Mouse (Mus musculus): ENCODE measurements around the gene Pgm1. TPM values are rescaled to one million over a fixed set of nuclear protein-coding genes. Genes with fewer than 3 reads are reported as not detected.

The Pgm1 gene
- polyA plus RNA-seq, 2 experiments = 26.1 to 53.2 TPM

GRCm38 (mm10) chr4:99969328-99969727 lies 40.1 kb downstream of the Pgm1 start:
- Histone ChIP-seq H3K4me2 (ENCODE audit: low read depth) (no peak overlapping the region), H3K27me3 (ENCODE audit: control insufficient read depth, insufficient read depth, low read length) (no peaks in the 10 kb centered on the region), H3K9ac (replicated peaks) (no peak overlapping the region), H3K9me3 (ENCODE audit: control insufficient read depth, low read length) (no peaks in the 10 kb centered on the region), H3K36me3 (replicated peaks; ENCODE audit: control insufficient read depth, insufficient read depth, low read depth) (no peaks in the 10 kb centered on the region; the same call in 1 of the 2 replicates), H3K4me3 (ENCODE audit: insufficient read depth in 1 of 2, low read depth in 2 of 2, low read length in 2 of 2) (no peak overlapping the region), H3K27ac (no peak overlapping the region), H3K4me1 (replicated peaks; ENCODE audit: control insufficient read depth in 2 of 2, insufficient read depth in 2 of 2, low read length in 1 of 2) (no peaks in the 10 kb centered on the region)
- 76% methylated on average over 5 of the region's 5 CpGs for WGBS (ENCODE audit: insufficient replicate concordance)
- DNase-seq (ENCODE audit: low read depth in 3 of 3, low spot score in 3 of 3) (no peak), ATAC-seq (ENCODE audit: insufficient read depth) (no peak)
- TF ChIP-seq CTCF (IDR thresholded peaks at IDR 0.05; ENCODE audit: low read depth) (no peak), EP300 (IDR thresholded peaks at IDR 0.05; ENCODE audit: low read depth) (no peak)

GRCm38 (mm10) chr4:99970097-99970496 lies 40.9 kb downstream of the Pgm1 start:
- H3K9ac ChIP-seq (replicated peaks) = no peak overlapping the region
- no peaks in the 10 kb centered on the region; the same call in 1 of the 2 replicates for H3K36me3 ChIP-seq (replicated peaks; ENCODE audit: control insufficient read depth, insufficient read depth, low read depth)
- no peak overlapping the region for H3K4me2 ChIP-seq (ENCODE audit: low read depth)
- no peaks in the 10 kb centered on the region for H3K4me1 ChIP-seq (replicated peaks; ENCODE audit: control insufficient read depth in 2 of 2, insufficient read depth in 2 of 2, low read length in 1 of 2)
- DNase-seq (ENCODE audit: low read depth in 3 of 3, low spot score in 3 of 3) (no peak), ATAC-seq (ENCODE audit: insufficient read depth) (no peak)
- WGBS (ENCODE audit: insufficient replicate concordance) = 65% methylated on average over 4 of the region's 4 CpGs
- H3K27ac ChIP-seq = no peak overlapping the region
- no peaks in the 10 kb centered on the region for H3K9me3 ChIP-seq (ENCODE audit: control insufficient read depth, low read length)
- no peaks in the 10 kb centered on the region for H3K27me3 ChIP-seq (ENCODE audit: control insufficient read depth, insufficient read depth, low read length)
- no peak overlapping the region for H3K4me3 ChIP-seq (ENCODE audit: insufficient read depth in 1 of 2, low read depth in 2 of 2, low read length in 2 of 2)
- TF ChIP-seq CTCF (IDR thresholded peaks at IDR 0.05; ENCODE audit: low read depth) = no peak
- no peak for TF ChIP-seq EP300 (IDR thresholded peaks at IDR 0.05; ENCODE audit: low read depth)

- 56% methylated on average over 6 of the region's 6 CpGs for WGBS (ENCODE audit: insufficient replicate concordance)
- ATAC-seq (ENCODE audit: insufficient read depth) = no peak
- no peak for DNase-seq (ENCODE audit: low read depth in 3 of 3, low spot score in 3 of 3)
- no peak for TF ChIP-seq EP300 (IDR thresholded peaks at IDR 0.05; ENCODE audit: low read depth)
- TF ChIP-seq CTCF (IDR thresholded peaks at IDR 0.05; ENCODE audit: low read depth) = no peak
- H3K4me1 ChIP-seq (replicated peaks; ENCODE audit: control insufficient read depth in 2 of 2, insufficient read depth in 2 of 2, low read length in 1 of 2) = no peaks in the 10 kb centered on the region
- no peak overlapping the region for H3K9ac ChIP-seq (replicated peaks)
- H3K4me2 ChIP-seq (ENCODE audit: low read depth) = no peak overlapping the region
- no peaks in the 10 kb centered on the region for H3K27me3 ChIP-seq (ENCODE audit: control insufficient read depth, insufficient read depth, low read length)
- H3K4me3 ChIP-seq (ENCODE audit: insufficient read depth in 1 of 2, low read depth in 2 of 2, low read length in 2 of 2) = no peak overlapping the region
- H3K36me3 ChIP-seq (replicated peaks; ENCODE audit: control insufficient read depth, insufficient read depth, low read depth) = no peaks in the 10 kb centered on the region
- no peak overlapping the region for H3K27ac ChIP-seq
- H3K9me3 ChIP-seq (ENCODE audit: control insufficient read depth, low read length) = no peaks in the 10 kb centered on the region
Observed at GRCm38 (mm10) chr4:99972886-99973285, 43.7 kb downstream of the Pgm1 start.

- no peak for ATAC-seq (ENCODE audit: insufficient read depth)
Observed at GRCm38 (mm10) chr4:99973931-99974330, 44.7 kb downstream of the Pgm1 start.

GRCm38 (mm10) chr4:99974375-99974774 lies 45.2 kb downstream of the Pgm1 start:
- H3K9me3 ChIP-seq (ENCODE audit: control insufficient read depth, low read length) = no peaks in the 10 kb centered on the region
- 68% methylated on average over 5 of the region's 5 CpGs for WGBS (ENCODE audit: insufficient replicate concordance)
- H3K36me3 ChIP-seq (replicated peaks; ENCODE audit: control insufficient read depth, insufficient read depth, low read depth) = no peaks in the 10 kb centered on the region
- no peak overlapping the region for H3K9ac ChIP-seq (replicated peaks)
- H3K4me3 ChIP-seq (ENCODE audit: insufficient read depth in 1 of 2, low read depth in 2 of 2, low read length in 2 of 2) = no peak overlapping the region
- ATAC-seq (ENCODE audit: insufficient read depth) (no peak), DNase-seq (ENCODE audit: low read depth in 3 of 3, low spot score in 3 of 3) (no peak)
- no peak overlapping the region for H3K27ac ChIP-seq
- H3K4me2 ChIP-seq (ENCODE audit: low read depth) = no peak overlapping the region
- H3K4me1 ChIP-seq (replicated peaks; ENCODE audit: control insufficient read depth in 2 of 2, insufficient read depth in 2 of 2, low read length in 1 of 2) = no peaks in the 10 kb centered on the region
- TF ChIP-seq EP300 (IDR thresholded peaks at IDR 0.05; ENCODE audit: low read depth) (no peak), CTCF (IDR thresholded peaks at IDR 0.05; ENCODE audit: low read depth) (no peak)
- H3K27me3 ChIP-seq (ENCODE audit: control insufficient read depth, insufficient read depth, low read length) = no peaks in the 10 kb centered on the region

More at GRCm38 (mm10) chr4:99973931-99974330, 44.7 kb downstream of the Pgm1 start:
- 62% methylated on average over 1 of the region's 1 CpGs for WGBS (ENCODE audit: insufficient replicate concordance)
- DNase-seq (ENCODE audit: low read depth in 3 of 3, low spot score in 3 of 3) = no peak
- Histone ChIP-seq H3K36me3 (replicated peaks; ENCODE audit: control insufficient read depth, insufficient read depth, low read depth) (no peaks in the 10 kb centered on the region), H3K9ac (replicated peaks) (no peak overlapping the region), H3K4me3 (ENCODE audit: insufficient read depth in 1 of 2, low read depth in 2 of 2, low read length in 2 of 2) (no peak overlapping the region), H3K27me3 (ENCODE audit: control insufficient read depth, insufficient read depth, low read length) (no peaks in the 10 kb centered on the region), H3K9me3 (ENCODE audit: control insufficient read depth, low read length) (no peaks in the 10 kb centered on the region), H3K4me2 (ENCODE audit: low read depth) (no peak overlapping the region), H3K27ac (no peak overlapping the region), H3K4me1 (replicated peaks; ENCODE audit: control insufficient read depth in 2 of 2, insufficient read depth in 2 of 2, low read length in 1 of 2) (no peaks in the 10 kb centered on the region)
- TF ChIP-seq EP300 (IDR thresholded peaks at IDR 0.05; ENCODE audit: low read depth) = no peak

Measured in liver, embryonic 14.5 days (tissue).